Mouse (Mus musculus) 3134 (cell line): ENCODE measurements at regions not wholly inside any gene's neighbourhood (a gene's known extent, or its start where the extent isn't known, plus 50 kb on each side); places are given as distances from the start of the nearest gene placed in this dataset.

Experiments
- DNase-seq: peaks from one replicate; pipeline ENCODE4 v3.0.0-alpha.2; 2011; ENCODE audit warnings: low spot score; ENCODE audit not compliant: insufficient read length; ENCODE audit errors: extremely low read depth

GRCm38 (mm10) chr10:99410754-99411153, 147.7 kb downstream of the Dusp6 start:
- DNase-seq: no peak

GRCm38 (mm10) chr10:99413455-99413854, 150.4 kb downstream of the Dusp6 start:
- no peak for DNase-seq

DNA sequence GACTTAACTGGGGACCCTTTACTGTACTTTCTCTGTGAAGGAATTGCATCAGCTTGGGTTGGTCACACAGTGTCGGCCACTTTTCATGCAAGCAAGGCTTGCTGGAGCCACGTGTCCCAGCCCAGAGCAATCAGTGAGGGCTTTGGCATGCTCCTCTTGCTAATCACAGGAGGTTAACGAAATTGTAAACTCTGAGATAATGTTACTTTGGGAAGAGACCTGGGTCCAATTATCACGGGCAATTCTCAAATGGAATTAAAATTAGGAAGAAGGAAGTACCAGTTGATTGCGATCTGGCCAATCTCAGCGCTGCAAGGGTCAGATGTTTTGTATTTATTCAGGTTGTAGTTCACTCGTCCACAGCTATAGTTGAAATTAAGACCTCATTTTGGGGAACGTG, 153.2 kb downstream of the Dusp6 start:
- no peak for DNase-seq

DNA sequence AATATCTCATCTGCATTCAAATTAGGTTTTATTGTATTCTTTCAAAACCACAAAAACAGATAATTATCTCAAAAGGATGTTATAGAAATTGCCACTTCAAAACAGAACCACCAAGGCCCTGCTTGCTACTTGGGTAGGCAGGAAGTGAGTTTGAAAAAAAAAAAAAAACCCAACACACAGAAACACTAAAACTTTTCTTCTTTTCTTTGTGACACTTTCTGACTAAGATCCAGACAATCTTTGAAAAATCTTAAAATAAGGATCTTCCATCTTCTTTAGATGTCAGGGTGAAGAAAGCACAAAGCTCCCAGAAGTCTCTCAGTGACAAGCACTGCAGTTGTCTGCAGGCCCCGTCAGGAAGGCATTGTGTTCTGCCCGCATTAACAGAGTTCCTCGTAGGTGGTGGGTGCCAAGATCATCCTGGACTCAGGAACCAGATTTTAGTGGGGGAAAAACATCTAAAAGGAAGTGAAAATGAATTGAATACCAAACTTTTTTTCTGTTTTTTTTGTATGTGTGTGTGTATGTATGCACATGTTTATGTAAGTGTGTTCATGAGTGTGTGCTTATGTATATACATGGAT, 154.0 kb downstream of the Dusp6 start:
- no peak for DNase-seq

DNA sequence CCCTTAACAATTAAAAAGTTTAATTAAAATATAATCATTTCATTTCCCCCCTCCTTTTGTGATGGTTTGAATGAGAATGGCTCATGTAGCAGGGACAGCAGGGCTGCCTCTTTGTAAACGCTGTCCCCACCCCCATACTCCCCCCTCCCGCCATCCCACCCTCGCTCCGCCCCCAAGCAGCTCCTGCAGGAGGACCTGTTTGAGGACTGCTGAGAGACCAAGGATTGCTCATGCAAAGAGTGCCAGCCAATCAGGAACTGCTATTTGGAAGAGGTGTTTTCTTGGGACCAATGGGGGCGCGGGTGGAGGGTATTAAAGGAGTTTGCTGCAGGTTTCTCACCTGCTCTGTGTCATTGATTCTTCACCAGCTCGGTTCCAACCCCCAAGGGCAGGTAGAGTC, 154.6 kb downstream of the Dusp6 start:
- DNase-seq: no peak

DNA sequence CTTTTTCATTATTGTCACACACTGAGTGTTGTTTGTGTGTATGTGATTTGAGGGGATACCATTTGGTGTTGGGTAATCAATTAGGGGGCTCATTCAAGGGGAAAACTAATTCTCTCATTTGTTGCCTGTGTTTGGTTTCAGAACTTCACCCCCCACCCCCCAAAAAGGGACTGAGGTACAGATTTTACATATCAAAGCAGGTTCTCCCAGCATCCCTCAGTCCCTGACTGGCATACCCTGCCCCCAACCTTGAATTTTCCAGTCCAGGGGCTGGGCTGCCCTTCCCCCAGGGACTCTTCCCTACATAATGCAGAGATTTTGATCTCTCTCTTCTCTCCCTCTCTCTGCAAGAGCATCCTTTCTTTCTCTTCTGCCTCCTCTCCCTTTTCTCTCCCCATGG, 155.5 kb downstream of the Dusp6 start:
- DNase-seq: no peak

DNA sequence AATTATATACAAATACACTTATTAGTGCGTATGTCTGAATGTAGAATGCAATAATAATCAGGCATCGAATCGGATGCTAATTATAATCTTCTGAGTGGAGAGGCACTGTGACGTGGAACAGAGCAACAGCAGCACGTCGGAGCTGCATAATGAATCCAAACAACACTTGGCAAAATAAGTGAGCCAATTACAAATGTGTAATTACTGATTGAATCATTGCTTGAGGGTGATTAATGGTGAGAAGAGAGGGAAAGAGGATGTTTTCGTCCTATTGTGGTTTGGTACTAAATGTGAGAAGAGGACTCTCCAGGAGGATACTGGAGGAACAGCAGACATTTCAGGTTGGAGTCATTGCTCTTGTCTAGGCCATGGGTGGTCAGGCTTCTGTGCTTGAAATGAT, 156.5 kb downstream of the Dusp6 start:
- DNase-seq: no peak

- DNase-seq: peak; percentile 16
These were observed 160.4 kb downstream of the Dusp6 start for GRCm38 (mm10) chr10:99423406-99423805.

- no peak for DNase-seq
These were observed 162.2 kb downstream of the Dusp6 start for GRCm38 (mm10) chr10:99425265-99425664.

- no peak for DNase-seq
These were observed 167.1 kb downstream of the Dusp6 start for GRCm38 (mm10) chr10:99430175-99430574.

DNA sequence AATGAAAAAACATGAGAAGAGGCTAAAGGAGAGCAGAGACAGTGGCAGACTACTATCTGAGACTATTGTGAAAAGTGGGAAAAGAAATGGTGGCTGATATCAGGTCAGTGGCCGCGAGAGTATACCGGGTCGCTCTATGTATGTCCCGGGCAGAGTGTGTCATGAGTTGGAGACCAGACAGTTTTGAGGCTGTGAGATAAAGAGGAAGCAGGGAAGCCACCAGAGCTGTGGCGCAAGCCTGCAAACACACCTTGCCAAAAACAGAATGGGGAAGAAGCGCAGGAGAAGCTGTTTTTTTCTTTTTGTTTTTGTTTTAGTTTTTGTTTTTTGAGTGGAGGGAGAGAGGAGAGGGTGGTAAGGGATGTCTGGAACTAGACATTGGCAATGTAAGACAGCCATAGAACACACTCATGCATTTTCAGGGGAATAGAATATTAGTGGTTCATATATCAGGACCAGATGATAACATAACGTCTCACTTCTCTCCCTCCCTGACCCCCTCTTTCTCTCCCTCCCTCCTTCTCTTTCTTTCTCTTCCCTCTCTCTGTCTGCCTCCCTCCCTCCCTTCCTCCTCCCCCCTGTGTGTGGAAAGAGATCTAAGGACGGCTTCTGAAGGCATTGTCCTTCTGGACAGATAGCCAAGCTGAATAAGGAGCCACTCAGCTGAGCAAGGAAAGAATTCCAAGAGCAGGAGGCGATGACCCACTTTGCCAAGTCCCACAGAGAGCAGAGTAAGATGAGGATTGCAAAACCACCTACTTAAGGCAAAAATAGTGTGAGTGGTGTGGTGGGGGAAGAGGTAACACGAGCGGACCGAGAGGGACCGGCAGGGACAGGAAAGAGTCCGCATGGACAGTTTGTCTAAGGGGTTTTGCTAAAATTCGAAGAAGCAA, 167.9 kb downstream of the Dusp6 start:
- no peak for DNase-seq

- no peak for DNase-seq
These were observed 174.0 kb downstream of the Dusp6 start for GRCm38 (mm10) chr10:99437060-99437459.

- no peak for DNase-seq
These were observed 177.1 kb downstream of the Dusp6 start for GRCm38 (mm10) chr10:99440169-99440568.

GRCm38 (mm10) chr10:99441014-99441413, 178.0 kb downstream of the Dusp6 start:
- peak; percentile 20 for DNase-seq

DNA sequence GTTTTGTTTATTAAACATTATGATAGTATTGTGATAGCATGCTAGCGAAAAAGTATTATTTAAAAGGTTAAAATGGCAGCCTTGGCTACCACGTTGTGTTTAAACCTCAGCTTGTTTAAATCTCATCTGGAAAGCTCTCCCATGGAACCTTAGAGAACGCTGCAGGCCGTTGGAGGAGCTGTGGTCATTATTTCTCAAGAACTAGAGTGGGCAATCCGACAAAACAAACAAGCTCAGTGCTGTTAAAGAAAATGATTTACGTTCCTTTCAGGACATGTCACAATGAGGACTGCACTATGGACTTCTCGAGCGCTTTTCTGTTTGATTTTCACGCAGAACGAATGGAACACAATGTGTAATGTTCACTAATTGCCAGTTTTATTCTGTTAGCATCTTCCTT, 178.9 kb downstream of the Dusp6 start:
- DNase-seq: peak; percentile 48

DNA sequence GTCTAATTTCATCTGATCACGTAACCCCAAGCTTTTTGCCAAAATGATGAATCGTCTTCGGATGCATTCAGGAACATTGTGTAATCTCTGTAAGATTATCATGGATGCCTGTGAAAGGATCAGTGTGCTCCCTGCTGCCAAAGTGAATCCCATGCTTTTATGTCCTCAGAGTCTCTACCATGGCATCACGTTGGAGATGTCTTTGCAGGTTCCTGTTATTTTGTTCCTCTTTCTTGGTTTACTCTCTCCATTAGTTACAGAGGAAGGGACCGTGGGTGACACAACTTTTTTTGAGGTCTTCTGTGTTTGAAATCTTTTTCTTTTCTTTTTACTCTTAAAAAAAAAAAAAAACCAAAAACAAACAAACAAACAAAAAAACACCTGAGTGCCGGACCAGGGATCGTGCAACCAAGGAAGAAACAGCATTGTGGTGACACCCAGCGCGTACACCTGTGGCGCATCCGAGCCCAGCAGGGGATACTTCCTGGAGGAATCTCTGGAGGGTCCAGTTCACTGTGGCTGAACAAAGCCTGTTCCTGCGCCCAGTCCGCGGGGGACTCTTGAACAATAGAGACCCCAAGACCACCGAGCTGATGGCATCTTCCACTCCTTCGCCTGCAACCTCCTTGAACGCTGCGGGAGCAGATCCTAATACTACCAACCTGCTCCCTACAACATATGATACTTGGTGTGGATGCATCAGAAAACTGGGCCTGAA, 180.6 kb downstream of the Dusp6 start:
- no peak for DNase-seq

- DNase-seq: no peak
These were observed 187.9 kb downstream of the Dusp6 start for GRCm38 (mm10) chr10:99450714-99451625.

DNA sequence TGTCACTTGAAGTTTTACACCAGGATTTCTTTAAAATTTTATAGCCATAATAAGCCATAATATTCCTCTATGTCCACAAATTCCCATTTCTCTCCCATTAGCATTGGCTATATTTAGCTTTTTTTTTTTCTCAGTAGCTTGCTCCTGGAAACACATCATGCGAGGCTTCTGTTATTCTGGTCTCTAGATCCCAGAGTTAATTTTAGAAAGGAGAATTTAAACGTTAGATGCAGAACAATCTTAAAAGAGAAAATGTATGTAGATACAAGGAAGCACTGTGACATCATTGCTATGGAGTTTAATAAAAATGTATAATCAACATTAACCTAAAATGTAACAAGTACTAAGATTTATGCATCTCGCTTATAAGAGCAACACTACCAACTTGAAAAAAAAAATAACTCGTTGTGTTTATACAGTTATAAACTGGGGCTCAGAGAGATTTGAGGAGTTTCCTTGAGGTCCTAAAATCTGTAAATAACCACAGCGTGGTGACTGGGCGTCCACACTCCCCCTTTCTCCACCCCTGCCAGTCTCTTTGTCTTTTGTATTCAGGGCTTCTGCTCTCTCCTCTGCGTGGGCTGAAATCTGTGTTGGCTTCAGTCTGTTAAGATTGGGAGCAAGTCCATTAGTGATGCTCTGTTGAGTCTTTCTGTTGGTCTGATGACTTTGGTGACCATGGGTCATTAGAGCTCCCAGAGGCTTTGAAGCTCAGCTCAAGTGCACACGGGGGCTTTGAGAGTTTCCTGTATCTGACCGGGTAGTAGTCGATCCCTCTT, 188.8 kb downstream of the Dusp6 start:
- DNase-seq: no peak

DNA sequence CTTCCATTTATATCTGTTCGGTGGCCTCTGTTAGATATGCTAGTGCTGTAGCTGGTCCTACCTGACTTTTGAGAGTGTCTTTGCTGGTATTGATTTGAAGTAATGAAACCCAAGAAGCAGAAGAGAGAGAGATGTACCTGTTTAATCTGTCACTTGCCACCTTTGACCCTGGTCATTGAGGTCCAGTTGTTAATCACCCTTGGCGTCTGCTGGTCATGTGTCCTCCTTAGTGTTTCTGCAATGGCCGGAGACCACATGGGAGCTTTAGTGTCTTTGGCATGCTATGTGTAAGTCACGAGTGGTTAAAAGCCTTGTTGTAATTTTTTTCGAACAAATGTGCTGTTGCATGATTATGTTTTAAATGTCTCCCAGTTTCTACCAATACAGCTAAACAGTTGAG, 193.1 kb downstream of the Dusp6 start:
- no peak for DNase-seq

GRCm38 (mm10) chr10:99458047-99458446, 195.0 kb downstream of the Dusp6 start:
- DNase-seq: no peak
